Mouse (Mus musculus) embryonic facial prominence, embryonic 13.5 days (tissue): ENCODE measurements at regions not wholly inside any gene's neighbourhood (a gene's known extent, or its start where the extent isn't known, plus 50 kb on each side); places are given as distances from the start of the nearest gene placed in this dataset.
A peak's percentile ranks its signal among the peaks of the same experiment; 100 is the strongest.

ENCODE experiments used
- ATAC-seq: fragments of 200-750 bp; cut with Nextera tagmentation; 2 replicates; pipeline ENCODE4 v1.8.0; 2017; ENCODE audit warnings: low read depth; ENCODE audit not compliant: insufficient number of reproducible peaks, insufficient read depth, low FRiP score, low TSS enrichment
- H3K27ac ChIP-seq: fragments of 300-500 bp; sonication (generic); 2 replicates; pipeline ENCODE4 v1.5.1; 2015; ENCODE audit warnings: moderate library complexity, mild to moderate bottlenecking, inconsistent platforms
- H3K27me3 ChIP-seq: fragments of 300-500 bp; sonication (generic); 2 replicates; pipeline ENCODE4 v1.6.1; 2015; ENCODE audit warnings: mild to moderate bottlenecking, inconsistent platforms
- H3K36me3 ChIP-seq: fragments of 300-500 bp; sonication (generic); 2 replicates; pipeline ENCODE4 v1.6.1; 2015; ENCODE audit warnings: mild to moderate bottlenecking, inconsistent platforms
- H3K4me1 ChIP-seq: fragments of 300-500 bp; sonication (generic); 2 replicates; pipeline ENCODE4 v1.6.1; 2015; ENCODE audit warnings: inconsistent platforms
- H3K4me2 ChIP-seq: fragments of 300-500 bp; sonication (generic); 2 replicates; pipeline ENCODE4 v1.6.1; 2015; ENCODE audit warnings: moderate library complexity, mild to moderate bottlenecking, inconsistent platforms
- H3K4me3 ChIP-seq: fragments of 300-500 bp; sonication (generic); 2 replicates; pipeline ENCODE4 v1.5.1; 2015; ENCODE audit warnings: mild to moderate bottlenecking, inconsistent platforms
- H3K9ac ChIP-seq: fragments of 300-500 bp; sonication (generic); 2 replicates; pipeline ENCODE4 v1.6.1; 2015; ENCODE audit warnings: mild to moderate bottlenecking, inconsistent platforms
- H3K9me3 ChIP-seq: fragments of 300-500 bp; sonication (generic); 2 replicates; pipeline ENCODE4 v1.6.1; 2016; ENCODE audit warnings: inconsistent platforms
- WGBS: fragments of 180-500 bp; shearing (Covaris S2); methylation state at CpG from one replicate; pipeline ENCODE4 v1.1.7; 2015; ENCODE audit warnings: mixed read lengths; 5-methylcytosine and 5-hydroxymethylcytosine counted together

DNA sequence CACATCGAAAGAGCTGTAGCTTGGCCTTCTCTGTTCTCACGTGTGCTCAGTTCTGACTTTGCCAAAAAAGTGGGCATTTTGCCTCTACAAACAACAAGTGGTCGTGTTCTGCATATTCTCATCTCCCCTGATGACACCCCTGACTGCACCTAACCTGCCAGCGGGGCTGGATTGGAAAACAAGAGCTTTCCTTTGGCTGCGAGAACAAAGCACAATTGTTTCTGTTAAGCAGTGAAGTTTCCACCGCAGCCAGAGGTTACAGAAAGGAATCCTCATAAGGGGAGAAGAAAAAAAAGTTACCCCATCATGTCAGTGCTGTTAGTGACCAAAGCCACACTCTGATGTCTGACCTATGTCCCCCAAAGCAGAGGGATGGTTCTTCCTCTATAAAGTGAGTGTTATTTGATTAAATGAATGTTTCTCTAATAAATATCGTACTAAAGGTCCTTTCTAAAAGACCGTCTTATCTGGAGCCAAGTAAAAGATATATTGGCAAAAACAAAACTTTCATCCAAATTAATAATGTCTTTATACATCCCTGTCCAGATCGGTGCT is 371.4 kb upstream of the Intu start:
- H3K4me2 ChIP-seq: no peak overlapping the region
- H3K27ac ChIP-seq: peak overlapping the region; percentile 16; the same call in 1 of the 2 replicates
- no peaks in the 10 kb centered on the region for H3K9me3 ChIP-seq
- H3K4me1 ChIP-seq: peaks cover 13% of the 10 kb centered on the region; the same call in 1 of the 2 replicates
- WGBS: 52% methylated on average over 9 of the region's 9 CpGs
- no peak for ATAC-seq
- H3K36me3 ChIP-seq: no peaks in the 10 kb centered on the region
- no peak overlapping the region for H3K9ac ChIP-seq
- no peak overlapping the region for H3K4me3 ChIP-seq
- H3K27me3 ChIP-seq: no peaks in the 10 kb centered on the region

DNA sequence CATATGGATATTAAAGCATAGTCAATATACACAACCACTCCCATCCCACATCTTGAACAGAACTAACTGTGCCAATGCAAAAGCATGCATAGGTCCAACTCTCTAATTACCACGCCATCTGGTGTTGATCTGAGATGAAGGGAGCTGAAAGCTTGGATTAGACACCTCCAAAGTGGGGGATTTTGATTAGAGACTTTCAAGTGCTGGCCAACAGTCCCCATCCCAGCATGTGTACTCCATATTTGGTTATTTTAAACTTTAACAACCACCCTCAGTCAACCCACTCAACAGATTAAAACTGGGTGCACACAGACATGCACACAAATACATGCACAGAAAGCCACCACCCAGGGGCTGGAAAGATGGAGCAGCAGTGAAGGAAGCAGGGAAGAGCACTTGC is 366.9 kb upstream of the Intu start:
- H3K9ac ChIP-seq: no peak overlapping the region
- no peaks in the 10 kb centered on the region for H3K9me3 ChIP-seq
- WGBS: 82% methylated on average over 1 of the region's 1 CpGs
- no peak overlapping the region for H3K4me3 ChIP-seq
- no peaks in the 10 kb centered on the region for H3K36me3 ChIP-seq
- H3K4me2 ChIP-seq: no peak overlapping the region
- no peaks in the 10 kb centered on the region for H3K27me3 ChIP-seq
- ATAC-seq: no peak
- no peak overlapping the region for H3K27ac ChIP-seq
- peaks cover 17% of the 10 kb centered on the region for H3K4me1 ChIP-seq

GRCm38 (mm10) chr3:40167970-40168626 is 363.0 kb upstream of the Intu start:
- no peak overlapping the region for H3K9ac ChIP-seq
- H3K36me3 ChIP-seq: no peaks in the 10 kb centered on the region
- peak overlapping the region; percentile 68 for H3K27ac ChIP-seq
- H3K9me3 ChIP-seq: no peaks in the 10 kb centered on the region
- H3K27me3 ChIP-seq: no peaks in the 10 kb centered on the region
- no peak for ATAC-seq
- WGBS: 28% methylated on average over 12 of the region's 12 CpGs
- no peak overlapping the region for H3K4me3 ChIP-seq
- H3K4me1 ChIP-seq: peaks cover 10% of the 10 kb centered on the region
- H3K4me2 ChIP-seq: 0 out of 2 replicates have a peak overlapping the region, but pooled peaks have one; percentile 22

GRCm38 (mm10) chr3:40169590-40169989 is 361.5 kb upstream of the Intu start:
- Histone ChIP-seq H3K4me3 (no peak overlapping the region), H3K36me3 (no peaks in the 10 kb centered on the region), H3K4me2 (no peak overlapping the region), H3K4me1 (peaks cover 10% of the 10 kb centered on the region), H3K27ac (no peak overlapping the region), H3K27me3 (no peaks in the 10 kb centered on the region), H3K9ac (no peak overlapping the region), H3K9me3 (no peaks in the 10 kb centered on the region)
- ATAC-seq: no peak
- WGBS: 92% methylated on average over 2 of the region's 2 CpGs

DNA sequence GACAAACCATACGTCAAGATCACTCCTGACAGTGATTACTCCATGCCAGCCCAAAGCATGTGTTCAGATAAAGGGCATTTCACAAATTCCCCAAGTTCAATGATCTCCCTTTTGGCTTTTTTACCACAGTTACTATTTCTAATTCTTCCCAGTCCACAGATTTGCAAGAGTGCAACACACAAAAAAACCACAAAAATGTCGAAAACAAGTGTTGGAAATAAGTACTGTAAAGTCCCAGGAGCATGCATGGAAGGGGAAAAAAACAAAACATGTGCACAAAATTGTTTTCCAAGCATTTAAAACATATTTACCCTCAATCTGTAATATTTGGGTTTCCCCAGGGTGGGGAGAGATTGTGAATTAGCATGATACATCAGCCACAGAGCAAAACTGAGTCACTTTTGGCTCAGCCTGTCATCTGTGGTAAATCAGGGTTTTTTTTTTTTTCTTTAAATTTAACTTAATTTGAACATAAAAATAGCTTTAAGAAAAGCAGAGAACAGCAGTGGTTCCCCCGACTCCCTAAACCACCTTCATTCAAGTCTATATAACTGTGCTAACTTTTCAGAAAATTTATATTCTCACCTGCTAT is 351.3 kb upstream of the Intu start:
- WGBS: 29% methylated on average over 3 of the region's 3 CpGs
- no peaks in the 10 kb centered on the region for H3K9me3 ChIP-seq
- no peak overlapping the region for H3K4me2 ChIP-seq
- no peaks in the 10 kb centered on the region for H3K27me3 ChIP-seq
- no peak overlapping the region for H3K9ac ChIP-seq
- H3K4me3 ChIP-seq: no peak overlapping the region
- peak overlapping the region; percentile 62 for H3K27ac ChIP-seq
- H3K36me3 ChIP-seq: no peaks in the 10 kb centered on the region
- peaks cover 8% of the 10 kb centered on the region for H3K4me1 ChIP-seq
- ATAC-seq: no peak

DNA sequence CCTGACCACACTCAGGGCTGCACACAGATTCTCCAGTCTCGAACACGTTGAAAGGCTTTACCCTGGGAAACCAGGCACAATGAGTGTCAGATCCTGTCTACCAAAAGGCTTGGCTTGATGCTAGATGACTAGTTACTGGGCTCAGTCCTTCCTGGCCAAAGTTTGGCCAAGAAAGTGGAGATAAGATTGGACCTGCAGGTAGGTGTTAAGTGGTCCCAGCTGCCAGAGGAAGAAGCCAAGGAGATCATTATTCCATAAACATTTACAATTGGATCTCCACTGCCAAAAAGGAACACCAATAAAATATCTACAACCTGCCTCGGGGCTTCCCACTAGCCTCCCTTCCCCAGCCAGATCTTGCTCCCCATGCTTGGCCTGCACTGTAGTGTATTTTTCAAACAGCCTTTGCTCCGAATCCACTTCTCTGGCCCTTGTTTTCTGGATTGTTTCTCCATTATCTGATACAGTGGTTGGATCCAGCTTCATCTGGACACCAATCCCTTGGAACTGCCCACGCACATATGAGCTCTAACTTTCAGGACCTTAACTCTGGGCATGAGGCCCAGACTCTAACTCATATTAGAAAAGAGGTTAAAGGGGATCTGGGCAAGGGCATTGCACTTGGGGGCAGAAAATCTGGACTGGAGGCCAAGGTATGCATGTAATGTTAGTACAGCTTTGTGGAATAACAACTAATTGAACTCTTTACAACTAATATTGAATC is 345.3 kb upstream of the Intu start:
- no peaks in the 10 kb centered on the region for H3K27me3 ChIP-seq

DNA sequence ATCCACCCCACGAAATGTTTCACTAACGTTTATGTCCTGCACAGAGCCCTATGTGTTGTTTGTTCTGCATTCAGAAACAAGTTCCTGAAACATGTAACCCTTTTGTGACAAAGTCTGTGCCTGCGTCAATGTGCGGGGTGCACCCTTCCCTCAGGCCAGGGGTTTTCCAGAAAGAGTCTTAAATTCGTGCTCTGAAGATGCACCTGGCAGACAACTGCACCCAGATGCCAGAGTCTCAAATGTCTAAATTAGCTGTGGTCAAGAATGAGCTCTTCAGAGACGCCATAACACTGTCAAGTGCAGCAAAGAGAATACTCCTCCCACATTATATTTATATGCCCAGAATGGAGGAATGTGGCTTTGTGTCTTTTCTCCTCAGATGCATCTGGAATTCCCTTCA is 341.6 kb upstream of the Intu start:
- Histone ChIP-seq H3K9ac (no peak overlapping the region), H3K36me3 (no peaks in the 10 kb centered on the region), H3K27me3 (no peaks in the 10 kb centered on the region), H3K27ac (no peak overlapping the region), H3K4me2 (no peak overlapping the region), H3K9me3 (no peaks in the 10 kb centered on the region), H3K4me3 (no peak overlapping the region), H3K4me1 (no peaks in the 10 kb centered on the region)
- WGBS: 63% methylated on average over 6 of the region's 6 CpGs
- no peak for ATAC-seq

More for the DNA sequence above, 345.3 kb upstream of the Intu start:
- no peak overlapping the region for H3K9ac ChIP-seq
- no peak overlapping the region for H3K4me2 ChIP-seq
- no peaks in the 10 kb centered on the region for H3K36me3 ChIP-seq
- no peaks in the 10 kb centered on the region for H3K9me3 ChIP-seq
- WGBS: 83% methylated on average over 5 of the region's 5 CpGs
- no peak for ATAC-seq
- no peak overlapping the region for H3K4me3 ChIP-seq
- H3K4me1 ChIP-seq: no peaks in the 10 kb centered on the region
- H3K27ac ChIP-seq: no peak overlapping the region

- Histone ChIP-seq H3K4me1 (no peaks in the 10 kb centered on the region), H3K4me2 (no peak overlapping the region), H3K27me3 (no peaks in the 10 kb centered on the region), H3K9me3 (no peaks in the 10 kb centered on the region), H3K36me3 (no peaks in the 10 kb centered on the region), H3K27ac (no peak overlapping the region), H3K4me3 (no peak overlapping the region), H3K9ac (no peak overlapping the region)
- 72% methylated on average over 4 of the region's 4 CpGs for WGBS
- ATAC-seq: no peak
Measured at GRCm38 (mm10) chr3:40190024-40190423, 341.1 kb upstream of the Intu start.

DNA sequence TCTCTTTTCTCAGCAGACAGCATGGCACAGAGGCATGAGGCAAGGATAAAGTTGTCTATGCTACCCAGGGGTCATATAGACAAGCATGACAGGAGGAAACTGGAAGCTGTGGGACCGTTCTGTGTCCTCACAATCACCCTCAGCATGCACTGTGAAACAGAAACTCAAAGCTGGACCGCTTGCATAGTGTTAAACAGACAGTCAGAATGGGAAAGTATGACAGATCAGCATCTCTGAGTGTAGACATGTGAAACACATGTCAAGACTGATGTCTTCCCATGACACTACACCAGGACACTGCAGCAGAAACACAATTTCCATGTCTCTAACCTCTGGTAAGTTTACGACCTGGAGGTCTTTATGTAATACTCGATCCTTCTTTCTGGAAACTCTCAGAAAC is 330.9 kb upstream of the Intu start:
- Histone ChIP-seq H3K4me3 (no peak overlapping the region), H3K27me3 (no peaks in the 10 kb centered on the region), H3K9me3 (no peaks in the 10 kb centered on the region), H3K9ac (no peak overlapping the region), H3K4me1 (no peaks in the 10 kb centered on the region), H3K36me3 (no peaks in the 10 kb centered on the region), H3K27ac (no peak overlapping the region), H3K4me2 (no peak overlapping the region)
- no peak for ATAC-seq
- WGBS: 86% methylated on average over 4 of the region's 4 CpGs

GRCm38 (mm10) chr3:40206326-40206725 is 324.8 kb upstream of the Intu start:
- Histone ChIP-seq H3K36me3 (no peaks in the 10 kb centered on the region), H3K4me3 (no peak overlapping the region), H3K27ac (no peak overlapping the region), H3K9ac (no peak overlapping the region), H3K4me2 (no peak overlapping the region), H3K9me3 (no peaks in the 10 kb centered on the region), H3K27me3 (no peaks in the 10 kb centered on the region), H3K4me1 (no peaks in the 10 kb centered on the region)
- WGBS: 34% methylated on average over 4 of the region's 4 CpGs
- no peak for ATAC-seq

- ATAC-seq: no peak
- Histone ChIP-seq H3K4me1 (no peaks in the 10 kb centered on the region), H3K27ac (no peak overlapping the region), H3K9me3 (no peaks in the 10 kb centered on the region), H3K36me3 (no peaks in the 10 kb centered on the region), H3K4me2 (no peak overlapping the region), H3K4me3 (no peak overlapping the region), H3K9ac (no peak overlapping the region), H3K27me3 (no peaks in the 10 kb centered on the region)
Measured at GRCm38 (mm10) chr3:40211793-40212192, 319.3 kb upstream of the Intu start.

- no peak overlapping the region for H3K27ac ChIP-seq
- no peak overlapping the region for H3K9ac ChIP-seq
- 69% methylated on average over 1 of the region's 1 CpGs for WGBS
- no peaks in the 10 kb centered on the region for H3K9me3 ChIP-seq
- no peak overlapping the region for H3K4me2 ChIP-seq
- no peak overlapping the region for H3K4me3 ChIP-seq
- H3K4me1 ChIP-seq: no peaks in the 10 kb centered on the region
- no peak for ATAC-seq
- H3K36me3 ChIP-seq: no peaks in the 10 kb centered on the region
- H3K27me3 ChIP-seq: no peaks in the 10 kb centered on the region
Measured at GRCm38 (mm10) chr3:40226772-40227171, 304.3 kb upstream of the Intu start.
